Mouse (Mus musculus) embryo, embryonic 11 days (tissue): ENCODE measurements around the gene Grin2d.

ENCODE experiments used
- DNase-seq: peaks from one replicate; pipeline ENCODE4 v3.0.0-alpha.2; 2015

The Grin2d gene

GRCm38 (mm10) chr7:45853089-45853488 is 25.1 kb downstream of the Grin2d start:
- no peak for DNase-seq

DNA sequence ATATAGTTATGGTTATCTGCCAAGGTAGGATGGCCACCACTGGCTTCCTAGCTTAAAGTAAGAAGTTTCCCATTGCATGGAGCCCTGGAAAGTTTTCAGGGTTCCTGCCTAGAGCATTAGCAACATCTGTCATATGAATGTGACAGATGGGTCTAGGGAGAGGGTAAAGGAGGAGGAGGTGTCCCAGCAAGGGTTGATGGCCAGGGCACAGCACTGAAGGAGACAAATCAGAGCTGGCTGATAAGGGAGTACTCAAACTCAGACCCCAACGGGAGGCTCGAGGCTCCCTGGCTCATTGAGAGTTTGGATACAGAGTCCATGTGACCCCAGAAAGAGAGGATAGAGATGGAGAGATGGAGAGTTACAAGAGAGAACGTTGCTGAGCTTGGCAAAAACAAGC is 27.5 kb downstream of the Grin2d start:
- no peak for DNase-seq

DNA sequence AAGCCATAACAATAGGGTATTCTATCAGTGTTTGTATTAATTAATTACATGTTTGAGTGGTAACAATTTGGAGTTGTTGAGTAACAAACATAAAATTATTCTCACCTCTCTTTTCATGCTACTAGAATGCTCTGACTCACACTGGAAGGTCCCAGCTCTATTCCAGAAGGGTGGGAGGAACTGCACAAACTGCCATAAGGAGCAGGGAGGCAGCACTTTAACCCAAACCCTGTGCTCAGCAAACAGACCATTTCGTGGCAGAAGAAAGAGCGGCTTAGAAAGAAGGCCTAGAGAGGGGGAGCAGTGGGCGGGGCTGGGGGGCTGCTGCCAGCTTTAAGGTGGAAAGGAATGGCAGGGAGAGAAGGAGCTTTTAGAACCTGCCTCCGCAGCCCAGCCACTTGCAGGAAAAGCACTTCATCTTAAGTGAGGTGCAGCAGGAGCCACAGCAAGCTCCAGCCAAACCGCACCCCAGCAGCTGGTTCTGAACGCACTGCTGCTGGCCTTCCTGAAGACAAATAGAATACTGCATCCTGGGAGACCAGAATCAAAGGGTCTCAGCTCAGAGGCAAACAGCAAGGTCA is 29.6 kb downstream of the Grin2d start:
- no peak for DNase-seq

DNA sequence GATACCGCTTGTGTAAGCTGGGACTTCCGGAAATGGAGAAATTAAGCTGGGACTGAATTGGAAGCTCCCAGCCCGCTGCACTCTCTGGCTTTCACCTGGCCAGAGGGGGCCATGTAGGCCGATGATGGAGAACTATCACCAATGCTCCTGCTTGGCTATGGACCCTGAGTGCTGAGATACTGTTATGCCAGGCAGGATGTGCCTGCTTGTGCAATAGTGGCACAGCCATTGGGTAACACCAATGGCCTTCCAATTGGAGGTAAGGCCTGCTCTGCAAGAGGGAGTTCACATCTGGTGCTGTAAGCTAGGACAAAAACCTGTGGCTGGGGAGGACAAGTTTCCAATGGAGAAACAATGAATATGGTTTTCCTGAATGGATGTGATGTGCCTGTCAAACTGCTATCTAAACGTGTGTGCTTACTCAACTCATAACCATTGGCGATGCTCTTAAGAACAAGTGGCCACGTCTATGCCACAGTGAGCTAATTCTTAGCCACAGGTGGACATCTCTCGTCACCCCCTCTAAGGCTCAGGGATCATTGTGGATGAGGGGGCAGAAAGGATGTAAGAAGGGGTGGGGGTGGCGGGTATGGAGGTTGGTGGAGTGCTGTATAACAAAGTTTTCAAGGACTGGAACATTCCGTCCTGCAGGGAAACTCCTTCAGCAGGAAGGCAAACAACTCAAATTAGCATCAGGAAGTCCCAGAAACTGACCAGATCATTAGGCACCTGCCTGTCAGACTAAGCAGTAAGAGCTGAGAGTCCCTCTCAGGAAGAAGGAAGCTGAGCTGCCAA is 35.0 kb downstream of the Grin2d start:
- DNase-seq = no peak

DNA sequence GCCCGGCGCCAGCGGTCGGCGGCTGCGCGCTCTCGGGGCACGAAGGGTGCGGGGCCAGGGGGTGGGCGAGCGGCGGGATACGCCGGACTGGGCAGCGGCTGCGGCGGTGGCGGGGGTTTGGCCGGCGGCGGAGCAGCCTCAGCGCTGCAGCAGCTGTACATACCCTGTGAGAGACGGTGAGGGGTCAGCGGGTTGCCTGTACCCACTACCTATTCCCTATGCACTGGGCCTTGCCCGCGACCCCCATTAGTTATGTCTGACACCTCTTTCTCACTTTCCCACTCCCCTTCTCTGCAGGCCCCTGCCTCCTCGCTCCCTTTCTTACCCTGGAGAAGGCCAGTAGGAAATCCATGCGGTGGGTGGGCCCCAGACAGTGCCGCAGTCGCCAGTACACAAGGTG is 44.3 kb downstream of the Grin2d start:
- DNase-seq = no peak

- peak; percentile 34 for DNase-seq
These were observed 44.9 kb downstream of the Grin2d start for GRCm38 (mm10) chr7:45833148-45833790.

- DNase-seq = no peak
These were observed 45.8 kb downstream of the Grin2d start for GRCm38 (mm10) chr7:45832428-45832827.

- DNase-seq = no peak
These were observed 47.1 kb downstream of the Grin2d start for GRCm38 (mm10) chr7:45831128-45831525.

DNA sequence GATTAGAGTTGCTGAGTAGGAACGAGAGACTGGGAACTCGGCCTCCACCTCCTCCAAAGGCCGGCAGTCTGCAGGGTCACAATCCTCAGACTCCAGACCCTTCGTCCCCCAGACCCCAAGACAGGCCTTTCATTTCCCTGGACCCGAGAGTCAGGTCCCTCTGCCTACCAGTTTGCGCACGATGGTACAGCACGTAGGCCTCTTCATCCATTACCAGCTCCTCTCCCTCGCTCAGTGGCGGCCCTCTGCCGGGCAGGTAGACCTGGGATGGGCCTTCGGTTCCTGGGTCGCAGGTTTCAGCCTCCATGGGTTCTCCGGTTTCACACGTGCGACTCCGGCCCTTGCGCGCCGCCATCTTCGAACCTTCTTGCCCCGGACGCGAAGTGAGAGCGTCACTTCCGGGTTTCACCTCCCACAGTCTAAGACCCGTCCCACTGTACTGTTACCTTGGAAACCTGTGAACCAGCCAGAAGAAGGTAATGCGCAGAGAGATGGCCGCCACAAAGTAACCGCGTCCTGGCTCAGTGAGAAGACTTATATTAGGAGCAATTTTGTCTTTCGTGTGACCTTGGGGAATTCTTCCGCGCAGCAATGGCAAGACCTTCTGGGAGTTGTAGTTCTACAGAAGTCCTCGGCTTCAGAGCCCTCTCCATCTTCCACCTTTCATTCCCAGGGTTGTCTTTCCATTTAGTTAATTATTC is 47.6 kb downstream of the Grin2d start, which contains the start of gene Grwd1:
TSS of gene Grwd1 (minus strand) at position 518 of the 701 bp plus-strand sequence.
- DNase-seq = peak; percentile 95

DNA sequence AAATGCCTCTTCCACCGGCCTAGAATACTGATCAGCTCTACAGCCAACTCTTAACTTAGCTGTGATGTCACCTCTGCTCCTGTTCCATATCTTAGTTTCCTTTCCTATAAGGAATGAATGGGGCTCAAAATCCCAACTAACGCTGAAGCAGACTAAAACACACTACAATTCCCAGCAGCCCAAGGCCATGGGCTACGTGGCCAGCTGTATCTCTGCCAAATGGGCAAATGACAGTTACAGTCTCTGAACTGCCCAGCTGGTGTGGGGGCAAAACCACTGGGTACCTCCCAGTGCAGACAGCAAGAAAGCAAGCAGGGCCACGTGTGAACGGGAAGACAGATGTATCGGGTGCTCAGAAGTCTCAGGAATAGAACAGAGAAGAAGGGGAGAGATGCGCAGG is 51.5 kb downstream of the Grin2d start:
- DNase-seq = no peak

DNA sequence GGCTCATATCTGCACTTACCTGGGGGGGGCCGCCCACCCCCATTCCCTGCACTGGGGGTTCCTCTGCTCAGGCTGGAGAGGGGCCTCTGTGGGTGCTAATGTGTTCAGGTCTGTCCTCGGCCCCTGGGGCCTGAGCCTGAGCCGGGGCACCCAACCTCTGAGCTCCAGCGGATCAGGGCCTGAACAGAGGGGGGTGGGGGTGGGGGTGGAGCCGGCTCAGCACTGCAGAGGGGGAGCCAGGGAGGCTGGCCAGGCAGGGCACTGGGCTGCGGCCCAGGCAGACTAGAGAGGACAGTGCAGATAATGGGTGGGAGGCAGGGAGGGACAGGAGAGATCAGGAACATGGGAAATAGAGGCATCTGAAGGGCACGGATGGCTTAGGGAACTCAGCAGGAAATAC is 53.6 kb downstream of the Grin2d start, which contains the start of gene Kcnj14:
TSS of gene Kcnj14 (minus strand) at position 185 of the 400 bp plus-strand sequence.
- DNase-seq = no peak

DNA sequence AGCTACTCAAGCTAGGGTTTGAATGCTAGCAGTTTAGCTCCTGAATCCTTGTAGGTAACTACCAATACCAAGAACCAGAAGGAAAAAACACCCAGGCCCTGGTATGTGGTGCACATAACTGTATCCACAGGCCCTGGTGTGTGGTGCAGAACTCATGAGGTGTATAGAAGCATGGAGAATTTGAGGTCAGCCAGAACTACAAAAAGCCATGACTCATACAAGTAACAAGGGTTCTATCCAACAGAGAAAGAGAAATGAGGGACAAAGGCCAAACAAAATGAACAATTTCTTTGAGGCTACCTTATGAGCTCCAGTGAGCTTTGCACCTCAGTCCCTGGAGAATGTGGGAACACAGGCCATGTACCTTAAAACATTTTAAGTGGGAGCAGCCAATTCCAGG is 57.3 kb downstream of the Grin2d start:
- DNase-seq = no peak

DNA sequence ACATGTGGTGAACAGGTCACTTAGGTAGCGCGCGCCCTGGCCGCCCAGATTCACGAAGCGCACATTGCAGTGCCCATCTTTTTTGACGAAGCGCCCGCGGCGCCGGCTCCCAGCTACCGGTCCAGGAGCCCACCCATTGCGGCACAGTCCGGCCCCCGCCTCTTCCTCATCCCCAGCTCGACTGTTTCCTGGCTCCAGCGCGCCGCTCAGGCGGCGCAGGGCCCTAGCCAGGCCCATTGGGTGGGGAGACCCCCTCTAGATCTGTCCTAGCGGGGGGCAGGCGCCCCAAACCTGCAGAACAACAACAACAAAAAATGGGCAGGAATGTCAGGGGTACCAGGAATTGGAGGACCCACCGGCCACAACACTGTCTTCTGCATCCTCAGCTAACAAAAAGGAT is 58.3 kb downstream of the Grin2d start:
- no peak for DNase-seq

- no peak for DNase-seq
These were observed 62.2 kb downstream of the Grin2d start for GRCm38 (mm10) chr7:45815984-45816351.

DNA sequence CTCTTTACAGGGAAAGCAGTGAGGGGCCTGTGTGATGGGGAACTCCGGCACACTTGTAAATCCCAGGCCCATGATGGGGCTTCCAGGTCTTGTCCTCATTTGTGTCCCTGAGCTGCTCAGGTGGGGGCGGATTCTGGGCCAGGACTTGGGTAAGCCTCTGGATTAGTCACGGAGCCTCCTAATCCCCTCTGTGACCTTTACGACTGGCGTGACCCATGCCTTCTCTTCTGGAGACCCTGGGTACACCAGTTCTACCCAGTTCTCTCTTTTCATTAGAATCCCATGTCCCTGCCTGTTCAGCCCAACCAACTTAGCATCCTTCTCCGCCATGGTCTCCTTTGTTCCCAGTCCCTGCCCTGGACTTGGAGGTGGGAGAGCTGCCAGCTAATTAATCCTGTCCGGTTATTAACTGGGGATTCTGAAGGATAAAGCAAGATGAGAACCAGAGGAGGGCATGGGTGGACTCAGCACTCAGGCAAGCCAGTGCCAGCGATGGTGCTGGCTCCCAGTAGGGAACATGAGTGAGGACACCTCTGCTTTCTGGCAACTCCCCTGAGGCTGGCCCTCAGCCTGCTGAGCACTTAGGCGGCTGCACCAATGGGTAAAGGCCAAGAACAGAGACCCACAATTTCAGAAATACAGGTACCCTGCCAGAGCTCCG is 62.7 kb downstream of the Grin2d start:
- DNase-seq = peak; percentile 42

- no peak for DNase-seq
These were observed 63.3 kb downstream of the Grin2d start for GRCm38 (mm10) chr7:45814841-45815240.

GRCm38 (mm10) chr7:45813787-45814779 is 64.1 kb downstream of the Grin2d start, which contains the start of gene Cyth2:
TSS of gene Cyth2 (minus strand) at chr7:45814581.
- peak; percentile 100 for DNase-seq

- no peak for DNase-seq
These were observed 65.3 kb downstream of the Grin2d start for GRCm38 (mm10) chr7:45812921-45813320.

DNA sequence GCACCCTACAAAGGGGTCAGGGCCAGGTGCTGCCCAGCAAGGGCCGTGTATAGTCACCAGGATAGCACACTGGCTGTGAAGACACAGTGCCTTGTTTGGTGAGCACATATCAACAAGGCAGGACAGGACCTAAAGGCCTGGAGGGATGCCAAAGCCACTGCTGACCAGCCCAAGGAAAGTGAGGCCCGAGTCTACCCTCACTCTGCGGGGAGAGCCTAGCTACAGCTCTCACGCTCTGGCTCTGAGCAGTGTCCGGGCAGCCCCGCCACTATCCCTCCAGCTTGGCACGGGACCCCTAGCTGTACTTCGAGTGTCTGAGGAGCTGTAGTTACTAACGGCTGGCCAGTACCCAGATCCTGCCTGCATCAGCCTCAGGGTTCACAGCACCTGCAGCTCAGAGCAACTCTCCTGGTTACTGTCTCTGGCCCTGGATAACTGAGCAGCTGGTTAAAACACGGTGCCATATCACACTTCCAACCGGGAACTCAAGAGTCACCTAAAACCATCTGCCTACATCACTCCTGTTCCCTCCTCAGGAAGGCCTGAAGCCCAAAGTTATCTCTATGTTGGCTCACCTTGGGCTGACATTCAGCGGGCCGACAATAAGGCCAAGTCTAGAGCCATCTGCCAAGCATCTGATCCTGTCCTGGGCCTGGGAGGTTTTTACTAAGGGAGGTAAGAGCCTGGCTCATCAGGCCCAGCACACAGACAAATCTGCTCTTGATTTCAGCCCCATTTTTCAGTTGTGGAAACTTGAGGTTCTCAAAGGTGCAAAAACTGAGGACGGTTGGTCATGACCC is 68.7 kb downstream of the Grin2d start:
- DNase-seq = no peak

DNA sequence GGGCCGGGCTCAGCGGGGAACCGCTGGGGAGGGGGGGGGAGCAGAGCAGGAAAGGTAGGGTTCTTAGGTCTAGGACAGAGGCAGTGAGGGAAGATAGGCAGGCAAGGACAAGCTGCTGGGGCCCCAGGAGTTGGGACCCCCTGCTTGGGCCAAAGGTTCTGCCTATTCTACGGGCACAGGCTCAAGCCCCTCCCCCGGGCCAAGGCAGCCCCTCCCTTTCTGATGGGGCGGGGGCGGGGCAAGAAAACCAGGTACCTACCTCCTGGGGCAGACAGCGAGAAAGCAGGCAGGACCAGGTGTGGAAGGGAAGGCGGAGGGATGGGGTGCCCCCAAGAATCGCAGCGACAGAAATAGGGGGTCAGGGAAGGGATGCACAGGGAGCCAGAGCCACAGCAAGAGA is 69.7 kb downstream of the Grin2d start:
- DNase-seq = no peak

DNA sequence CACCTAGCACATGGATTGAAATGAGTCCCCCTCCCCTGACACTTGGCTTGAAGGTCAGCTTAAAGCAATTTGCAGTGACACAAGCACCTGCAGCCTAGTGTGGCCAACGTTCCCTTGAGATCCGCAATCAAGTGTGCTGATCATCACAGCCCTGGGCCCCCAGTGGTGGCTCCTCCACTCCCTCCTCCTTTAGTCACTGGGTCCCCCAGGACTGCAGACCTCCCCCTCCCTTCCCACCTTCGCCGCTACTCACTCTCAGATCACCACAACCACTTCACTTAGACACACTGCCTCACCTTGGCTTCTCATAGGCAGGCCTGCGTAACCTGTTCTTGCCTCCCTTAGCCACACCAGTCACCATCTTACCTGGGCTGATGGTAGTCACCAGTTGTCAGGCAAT is 72.2 kb downstream of the Grin2d start:
- no peak for DNase-seq
